Mouse (Mus musculus) E14TG2a.4 (cell line): Measurements from ENCODE around the gene Pdzk1.
A peak's percentile ranks its signal among the peaks of the same experiment; 100 is the strongest.

Experiments used
- H3K27me3 ChIP-seq: 2 replicates; pipeline ENCODE4 v1.6.1; 2014; ENCODE audit warnings: low read length, control low read depth; ENCODE audit not compliant: insufficient read depth
- H3K36me3 ChIP-seq: 2 replicates; pipeline ENCODE4 v1.6.1; 2014; ENCODE audit warnings: low read length, control low read depth; ENCODE audit not compliant: insufficient read depth
- H3K4me1 ChIP-seq: replicated peaks from 2 replicates; pipeline ENCODE4 v1.6.1; 2014; ENCODE audit warnings: low read depth, low read length, control low read depth
- H3K4me3 ChIP-seq: replicated peaks from 2 replicates; pipeline ENCODE4 v1.5.1; 2014; ENCODE audit warnings: mild to moderate bottlenecking, low read length
- H3K9me3 ChIP-seq: 2 replicates; pipeline ENCODE4 v1.6.1; 2014; ENCODE audit warnings: low read length, control low read depth
- CTCF ChIP-seq: conservative IDR thresholded peaks from 2 replicates; pipeline ENCODE4 v1.5.1; 2014; ENCODE audit warnings: low read length
- NANOG ChIP-seq: IDR thresholded peaks from 2 replicates; pipeline ENCODE4 v1.6.1; 2014; ENCODE audit warnings: borderline replicate concordance, low read length, mixed read lengths
- POU5F1 ChIP-seq: IDR thresholded peaks from 2 replicates; pipeline ENCODE4 v1.6.1; 2014; ENCODE audit warnings: low read length, borderline replicate concordance

Pdzk1 gene

GRCm38 (mm10) chr3:96812395-96813091 is 16.5 kb upstream of the Pdzk1 start:
- TF ChIP-seq CTCF: peak; percentile 88
- no peak for TF ChIP-seq POU5F1
- no peaks in the 10 kb centered on the region for H3K27me3 ChIP-seq
- no peaks in the 10 kb centered on the region for H3K36me3 ChIP-seq
- no peak overlapping the region for H3K4me3 ChIP-seq
- peaks cover 50% of the 10 kb centered on the region for H3K4me1 ChIP-seq
- peaks cover 4% of the 10 kb centered on the region for H3K9me3 ChIP-seq

- no peaks in the 10 kb centered on the region for H3K27me3 ChIP-seq
- no peaks in the 10 kb centered on the region for H3K36me3 ChIP-seq
- H3K9me3 ChIP-seq: peaks cover 4% of the 10 kb centered on the region
- 0 out of 2 replicates have a peak overlapping the region, but pooled peaks have one; percentile 10 for H3K4me3 ChIP-seq
- no peak for TF ChIP-seq CTCF
- TF ChIP-seq NANOG: no peak
- TF ChIP-seq POU5F1: no peak
- H3K4me1 ChIP-seq: peaks cover 49% of the 10 kb centered on the region
Measured at GRCm38 (mm10) chr3:96813106-96813505, 16.0 kb upstream of the Pdzk1 start.

DNA sequence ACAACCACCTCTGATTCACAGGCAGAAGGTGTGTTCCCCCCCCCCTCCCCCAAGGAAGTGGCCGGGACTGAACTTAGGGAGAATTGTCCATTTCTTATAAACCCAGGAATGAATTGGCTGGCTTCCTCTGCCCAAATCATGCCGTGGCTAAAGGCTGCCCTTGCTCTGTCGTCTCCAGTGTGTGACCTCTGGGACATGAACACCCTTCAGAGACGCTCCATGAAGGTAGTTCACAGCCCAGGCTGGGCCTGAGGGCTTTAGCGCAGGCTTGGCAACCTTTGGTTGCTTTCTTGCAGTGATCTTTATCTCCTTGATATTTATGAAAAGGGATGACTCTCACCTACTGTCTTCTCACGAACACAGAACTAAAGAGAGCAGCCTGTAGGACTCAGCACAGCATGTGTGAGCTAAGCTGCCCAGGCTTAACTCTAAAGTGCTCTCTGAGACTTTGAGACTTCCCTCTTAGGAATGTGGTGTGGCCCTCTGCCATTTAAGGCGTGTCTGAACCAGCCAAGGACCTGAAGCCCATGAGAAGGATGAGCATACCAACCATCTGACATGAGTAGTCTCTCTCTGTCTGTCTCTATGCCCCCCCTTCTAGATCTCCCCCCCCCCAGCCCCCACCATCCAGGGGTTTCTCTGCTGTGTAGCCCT is 15.4 kb upstream of the Pdzk1 start:
- H3K9me3 ChIP-seq: peaks cover 2% of the 10 kb centered on the region
- no peaks in the 10 kb centered on the region for H3K27me3 ChIP-seq
- H3K4me3 ChIP-seq: 0 out of 2 replicates have a peak overlapping the region, but pooled peaks have one; percentile 10
- H3K4me1 ChIP-seq: peaks cover 44% of the 10 kb centered on the region
- no peaks in the 10 kb centered on the region for H3K36me3 ChIP-seq
- TF ChIP-seq POU5F1 (no peak), NANOG (no peak), CTCF (no peak)

GRCm38 (mm10) chr3:96814342-96814741 is 14.7 kb upstream of the Pdzk1 start:
- no peaks in the 10 kb centered on the region for H3K9me3 ChIP-seq
- peaks cover 42% of the 10 kb centered on the region for H3K4me1 ChIP-seq
- H3K27me3 ChIP-seq: no peaks in the 10 kb centered on the region
- H3K36me3 ChIP-seq: no peaks in the 10 kb centered on the region
- no peak overlapping the region for H3K4me3 ChIP-seq
- TF ChIP-seq CTCF (no peak), NANOG (no peak), POU5F1 (no peak)

DNA sequence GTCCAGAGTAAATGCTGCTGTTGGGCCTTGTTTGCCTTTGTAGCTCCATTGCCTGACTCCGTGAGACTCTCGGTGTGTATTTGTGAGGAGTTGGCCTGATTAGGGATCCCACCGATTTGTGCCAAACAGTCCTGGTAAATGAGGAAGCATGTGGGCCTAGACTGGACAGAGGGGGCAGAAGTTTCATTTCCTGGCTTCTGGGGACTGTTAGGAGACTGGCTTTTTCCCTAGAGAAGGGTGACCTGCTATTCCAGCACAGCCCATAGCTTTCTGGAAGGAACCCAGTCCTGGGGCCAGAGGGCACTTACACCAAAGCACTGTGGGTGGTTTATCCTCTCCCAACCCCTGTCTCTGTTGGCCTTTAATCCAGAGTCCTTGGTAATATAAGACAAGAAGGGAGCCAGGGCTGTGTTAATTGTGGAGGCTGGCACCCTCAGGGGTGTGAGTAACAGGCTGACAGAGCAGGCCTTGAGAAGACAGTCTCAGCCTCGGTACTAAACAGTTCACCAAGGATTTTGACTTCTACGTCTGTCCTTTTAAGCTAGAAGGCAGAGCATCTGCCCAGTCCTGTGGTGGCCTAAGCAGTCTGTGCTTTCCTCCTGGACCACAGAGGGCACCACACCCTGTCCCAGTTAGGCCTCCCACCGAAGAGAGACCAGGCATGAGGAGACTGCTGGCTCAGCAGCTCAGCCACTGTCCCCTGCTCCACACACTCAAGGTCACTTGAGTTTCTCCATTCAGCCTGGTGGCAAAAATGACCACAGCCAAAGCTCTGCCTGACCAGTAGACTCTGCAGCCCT is 8.8 kb upstream of the Pdzk1 start:
- Histone ChIP-seq H3K4me3 (no peak overlapping the region), H3K36me3 (no peaks in the 10 kb centered on the region), H3K4me1 (peaks cover 17% of the 10 kb centered on the region), H3K27me3 (0 out of 2 replicates have a peak, but pooled peaks cover 3% of the 10 kb centered on the region), H3K9me3 (no peaks in the 10 kb centered on the region; the same call in 1 of the 2 replicates)
- no peak for TF ChIP-seq NANOG
- no peak for TF ChIP-seq POU5F1
- TF ChIP-seq CTCF: no peak

- Histone ChIP-seq H3K9me3 (no peaks in the 10 kb centered on the region; the same call in 1 of the 2 replicates), H3K27me3 (0 out of 2 replicates have a peak, but pooled peaks cover 3% of the 10 kb centered on the region), H3K36me3 (no peaks in the 10 kb centered on the region), H3K4me1 (peaks cover 13% of the 10 kb centered on the region), H3K4me3 (no peak overlapping the region)
- TF ChIP-seq POU5F1: no peak
- TF ChIP-seq CTCF: no peak
- no peak for TF ChIP-seq NANOG
Measured at GRCm38 (mm10) chr3:96821581-96821980, 7.5 kb upstream of the Pdzk1 start.

GRCm38 (mm10) chr3:96823701-96824100 is 5.4 kb upstream of the Pdzk1 start:
- H3K4me1 ChIP-seq: peaks cover 24% of the 10 kb centered on the region
- H3K27me3 ChIP-seq: 0 out of 2 replicates have a peak, but pooled peaks cover 3% of the 10 kb centered on the region
- TF ChIP-seq NANOG (no peak), CTCF (no peak), POU5F1 (no peak)
- H3K36me3 ChIP-seq: no peaks in the 10 kb centered on the region
- no peaks in the 10 kb centered on the region; the same call in 1 of the 2 replicates for H3K9me3 ChIP-seq
- no peak overlapping the region for H3K4me3 ChIP-seq

- 0 out of 2 replicates have a peak overlapping the region, but pooled peaks have one; percentile 13 for H3K4me3 ChIP-seq
- H3K9me3 ChIP-seq: no peaks in the 10 kb centered on the region; the same call in 1 of the 2 replicates
- peaks cover 33% of the 10 kb centered on the region for H3K4me1 ChIP-seq
- H3K36me3 ChIP-seq: no peaks in the 10 kb centered on the region
- 0 out of 2 replicates have a peak, but pooled peaks cover 3% of the 10 kb centered on the region for H3K27me3 ChIP-seq
- TF ChIP-seq CTCF (no peak), NANOG (no peak), POU5F1 (no peak)
Measured at GRCm38 (mm10) chr3:96824614-96825013, 4.5 kb upstream of the Pdzk1 start.
